Mouse (Mus musculus): ENCODE measurements around the gene Rps6kb1. TPM values are rescaled to one million over a fixed set of nuclear protein-coding genes. Genes with fewer than 3 reads are reported as not detected.

Rps6kb1 gene
- polyA plus RNA-seq, 1 experiment from 2014 or later = 54.8 TPM

GRCm38 (mm10) chr11:86578809-86579730 lies 34.5 kb upstream of the Rps6kb1 start:
- H3K4me2 ChIP-seq = no peak overlapping the region
- H3K9ac ChIP-seq = no peak overlapping the region
- H3K36me3 ChIP-seq = peaks cover 8% of the 10 kb centered on the region; the same call in 1 of the 2 replicates
- ATAC-seq (ENCODE audit: low read depth) = no peak
- H3K27me3 ChIP-seq = no peaks in the 10 kb centered on the region
- no peaks in the 10 kb centered on the region for H3K9me3 ChIP-seq
- 81% methylated on average over 25 of the region's 25 CpGs for WGBS
- no peak overlapping the region for H3K4me3 ChIP-seq
- H3K4me1 ChIP-seq (replicated peaks) = peaks cover 4% of the 10 kb centered on the region; the same call in 1 of the 2 replicates
- no peak overlapping the region for H3K27ac ChIP-seq (replicated peaks)

DNA sequence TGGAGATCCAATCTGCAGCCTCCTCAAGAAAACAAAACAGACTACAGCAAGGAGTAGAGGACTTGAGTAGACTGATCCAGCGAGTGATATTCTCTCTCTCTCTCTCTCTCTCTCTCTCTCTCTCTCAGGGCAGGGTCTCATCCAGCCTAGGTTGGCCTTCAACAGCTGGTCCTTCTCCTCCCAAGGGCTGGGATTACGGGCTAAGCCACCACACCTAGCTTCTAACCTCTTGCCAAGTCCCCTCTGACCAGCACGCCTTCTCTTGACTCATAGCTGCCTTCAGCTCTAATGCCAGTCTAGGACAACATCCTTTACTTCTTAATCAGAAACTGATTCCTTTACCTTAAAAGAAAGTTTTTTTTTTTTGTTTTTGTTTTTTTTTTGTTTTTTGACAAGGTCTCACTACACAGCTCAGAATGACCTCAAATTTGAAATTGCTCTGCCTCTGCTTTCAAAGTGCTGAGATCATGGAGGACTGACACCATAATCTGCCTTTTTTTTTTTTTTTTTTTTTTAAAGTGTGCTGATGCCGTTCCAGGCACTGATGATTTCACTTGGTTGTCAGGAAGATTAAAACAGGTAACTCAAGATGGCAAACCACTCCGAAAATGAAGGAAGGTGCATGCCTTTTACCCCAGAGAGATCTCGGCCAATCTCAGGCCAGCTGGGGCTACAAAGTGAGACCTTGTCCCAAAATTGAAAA lies 33.7 kb upstream of the Rps6kb1 start:
- ATAC-seq (ENCODE audit: low read depth) = no peak
- H3K4me3 ChIP-seq = no peak overlapping the region
- no peaks in the 10 kb centered on the region for H3K9me3 ChIP-seq
- peak overlapping the region; percentile 28; the same call in 1 of the 2 replicates for H3K27ac ChIP-seq (replicated peaks)
- H3K9ac ChIP-seq = no peak overlapping the region
- peaks cover 4% of the 10 kb centered on the region; the same call in 1 of the 2 replicates for H3K4me1 ChIP-seq (replicated peaks)
- H3K36me3 ChIP-seq = peaks cover 8% of the 10 kb centered on the region; the same call in 1 of the 2 replicates
- no peaks in the 10 kb centered on the region for H3K27me3 ChIP-seq
- 89% methylated on average over 6 of the region's 6 CpGs for WGBS
- H3K4me2 ChIP-seq = no peak overlapping the region

- H3K9me3 ChIP-seq = no peaks in the 10 kb centered on the region
- H3K36me3 ChIP-seq = peaks cover 8% of the 10 kb centered on the region; the same call in 1 of the 2 replicates
- H3K9ac ChIP-seq = no peak overlapping the region
- no peak for ATAC-seq (ENCODE audit: low read depth)
- peaks cover 4% of the 10 kb centered on the region; the same call in 1 of the 2 replicates for H3K4me1 ChIP-seq (replicated peaks)
- H3K4me3 ChIP-seq = no peak overlapping the region
- H3K4me2 ChIP-seq = no peak overlapping the region
- no peaks in the 10 kb centered on the region for H3K27me3 ChIP-seq
- H3K27ac ChIP-seq (replicated peaks) = peak overlapping the region; percentile 28; the same call in 1 of the 2 replicates
- WGBS = 83% methylated on average over 4 of the region's 4 CpGs
Observed at GRCm38 (mm10) chr11:86577231-86577630, 32.6 kb upstream of the Rps6kb1 start.

GRCm38 (mm10) chr11:86575632-86576378 lies 31.2 kb upstream of the Rps6kb1 start:
- Histone ChIP-seq H3K27ac (replicated peaks) (no peak overlapping the region), H3K4me1 (replicated peaks) (peaks cover 11% of the 10 kb centered on the region), H3K4me2 (no peak overlapping the region), H3K36me3 (no peaks in the 10 kb centered on the region), H3K9ac (no peak overlapping the region), H3K9me3 (no peaks in the 10 kb centered on the region), H3K4me3 (no peak overlapping the region), H3K27me3 (no peaks in the 10 kb centered on the region)
- no peak for ATAC-seq (ENCODE audit: low read depth)
- 80% methylated on average over 7 of the region's 7 CpGs for WGBS

DNA sequence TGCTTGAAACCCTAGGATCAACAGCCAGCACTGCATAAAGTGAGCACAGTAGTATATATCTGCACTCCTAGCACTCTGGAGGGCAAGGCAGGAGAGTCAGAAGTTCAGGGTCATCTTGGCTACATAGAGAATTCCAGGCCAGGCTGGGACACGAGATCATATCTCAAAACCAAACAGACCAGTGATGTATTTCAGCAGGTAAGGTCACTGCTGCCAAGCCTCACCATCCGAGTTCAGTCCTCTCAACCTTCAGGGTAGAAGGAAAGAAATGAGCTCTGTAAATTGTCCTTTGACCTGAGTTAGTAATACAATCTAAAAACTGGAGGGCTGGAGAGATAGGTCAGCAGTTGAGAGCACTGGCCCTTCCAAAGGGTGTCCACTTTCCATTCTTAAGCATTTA lies 29.8 kb upstream of the Rps6kb1 start:
- Histone ChIP-seq H3K27me3 (no peaks in the 10 kb centered on the region), H3K36me3 (no peaks in the 10 kb centered on the region), H3K9me3 (no peaks in the 10 kb centered on the region), H3K9ac (no peak overlapping the region), H3K4me1 (replicated peaks) (peaks cover 10% of the 10 kb centered on the region), H3K27ac (replicated peaks) (no peak overlapping the region), H3K4me3 (no peak overlapping the region), H3K4me2 (no peak overlapping the region)
- no peak for ATAC-seq (ENCODE audit: low read depth)
- 75% methylated on average over 2 of the region's 2 CpGs for WGBS

DNA sequence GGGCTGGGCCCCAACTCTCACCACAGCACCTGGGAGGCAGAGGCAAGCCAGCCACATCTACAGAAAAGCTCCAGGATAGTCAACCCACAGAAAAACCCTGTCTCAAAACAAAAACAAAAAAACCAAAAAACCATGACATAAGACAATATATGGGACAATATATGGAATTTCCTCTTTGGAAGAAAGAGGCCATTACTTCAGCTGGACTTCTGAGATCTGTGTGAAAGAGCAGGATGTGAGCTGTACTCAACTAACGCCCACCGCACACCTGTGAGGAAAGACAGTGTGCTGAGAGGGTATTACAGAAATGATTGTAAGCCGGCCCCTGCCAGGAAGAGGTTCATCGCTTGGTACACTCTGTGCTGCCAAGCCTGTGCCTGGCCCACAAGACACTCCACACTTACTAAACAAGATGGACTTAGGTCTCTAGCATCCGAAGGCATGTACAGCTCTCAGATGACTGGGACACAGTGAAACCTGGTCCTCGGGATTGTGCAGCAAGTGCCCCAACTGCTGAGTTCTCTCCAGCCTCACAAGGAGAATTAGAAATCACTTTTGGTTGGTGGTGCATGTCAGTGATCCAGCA lies 29.1 kb upstream of the Rps6kb1 start:
- ATAC-seq (ENCODE audit: low read depth) = no peak
- Histone ChIP-seq H3K9ac (no peak overlapping the region), H3K4me2 (no peak overlapping the region), H3K9me3 (no peaks in the 10 kb centered on the region), H3K4me3 (no peak overlapping the region), H3K4me1 (replicated peaks) (peaks cover 7% of the 10 kb centered on the region), H3K27ac (replicated peaks) (no peak overlapping the region), H3K36me3 (no peaks in the 10 kb centered on the region), H3K27me3 (no peaks in the 10 kb centered on the region)
- 94% methylated on average over 6 of the region's 6 CpGs for WGBS

- ATAC-seq (ENCODE audit: low read depth) = no peak
- H3K9me3 ChIP-seq = no peaks in the 10 kb centered on the region
- H3K27me3 ChIP-seq = no peaks in the 10 kb centered on the region
- peaks cover 7% of the 10 kb centered on the region for H3K4me1 ChIP-seq (replicated peaks)
- no peaks in the 10 kb centered on the region for H3K36me3 ChIP-seq
- no peak overlapping the region for H3K9ac ChIP-seq
- H3K4me2 ChIP-seq = no peak overlapping the region
- no peak overlapping the region for H3K27ac ChIP-seq (replicated peaks)
- no peak overlapping the region for H3K4me3 ChIP-seq
- 76% methylated on average over 2 of the region's 2 CpGs for WGBS
Observed at GRCm38 (mm10) chr11:86572623-86573022, 28.0 kb upstream of the Rps6kb1 start.

DNA sequence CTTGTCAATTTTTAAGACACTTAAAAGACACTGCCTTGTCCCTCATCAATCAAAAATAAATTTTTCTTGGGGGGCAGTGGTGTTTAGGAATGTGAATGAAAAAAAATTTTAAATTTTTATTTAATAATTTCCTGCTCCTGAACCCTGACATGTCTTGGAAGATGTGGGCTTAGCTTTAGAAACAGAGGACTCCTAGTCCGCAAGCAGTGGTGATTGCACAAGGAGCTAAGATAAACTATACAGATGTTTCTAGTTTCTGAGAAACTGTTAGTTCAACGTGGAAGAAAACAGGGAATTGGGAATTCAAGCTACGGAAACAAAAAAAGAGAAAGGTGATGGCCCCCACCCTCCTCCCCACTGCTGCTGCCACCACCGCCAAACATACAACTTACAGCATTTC lies 27.3 kb upstream of the Rps6kb1 start:
- Histone ChIP-seq H3K27me3 (no peaks in the 10 kb centered on the region), H3K27ac (replicated peaks) (no peak overlapping the region), H3K9ac (no peak overlapping the region), H3K36me3 (no peaks in the 10 kb centered on the region), H3K4me1 (replicated peaks) (peaks cover 7% of the 10 kb centered on the region), H3K4me2 (no peak overlapping the region), H3K4me3 (no peak overlapping the region), H3K9me3 (no peaks in the 10 kb centered on the region)
- 84% methylated on average over 4 of the region's 4 CpGs for WGBS
- no peak for ATAC-seq (ENCODE audit: low read depth)

- WGBS = 53% methylated on average over 15 of the region's 15 CpGs
- ATAC-seq (ENCODE audit: low read depth) = no peak
- Histone ChIP-seq H3K9me3 (no peaks in the 10 kb centered on the region), H3K27me3 (no peaks in the 10 kb centered on the region), H3K4me3 (no peak overlapping the region), H3K36me3 (no peaks in the 10 kb centered on the region), H3K27ac (replicated peaks) (no peak overlapping the region), H3K4me2 (no peak overlapping the region), H3K9ac (no peak overlapping the region; the same call in 1 of the 2 replicates), H3K4me1 (replicated peaks) (peaks cover 7% of the 10 kb centered on the region)
Observed at GRCm38 (mm10) chr11:86571047-86571855, 26.6 kb upstream of the Rps6kb1 start.

DNA sequence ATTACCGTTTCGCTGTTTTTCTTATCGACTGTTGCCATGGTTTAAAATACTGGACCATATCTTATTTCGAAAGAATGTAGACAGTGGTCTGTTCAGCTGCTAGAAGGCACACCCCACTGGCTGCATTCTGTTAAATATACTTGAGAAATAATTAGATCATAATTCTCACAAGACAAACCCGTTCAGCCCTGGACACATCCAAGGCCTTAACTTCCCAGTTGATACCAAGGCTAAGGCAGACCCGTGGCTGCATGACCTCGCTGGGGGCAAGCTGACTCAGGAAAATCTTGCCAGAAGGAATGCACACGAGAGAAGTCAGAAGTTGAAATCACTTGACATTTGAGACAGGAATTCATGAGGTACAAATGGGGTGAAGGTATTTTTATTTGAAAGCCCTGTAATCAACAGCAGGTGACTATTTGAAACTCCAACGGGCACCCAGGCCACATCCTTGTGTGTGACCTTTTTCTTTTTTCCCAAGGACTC lies 25.7 kb upstream of the Rps6kb1 start:
- H3K4me1 ChIP-seq (replicated peaks) = peaks cover 7% of the 10 kb centered on the region
- 0 out of 2 replicates have a peak, but pooled peaks cover 4% of the 10 kb centered on the region for H3K36me3 ChIP-seq
- H3K9me3 ChIP-seq = no peaks in the 10 kb centered on the region
- no peak overlapping the region for H3K4me3 ChIP-seq
- H3K4me2 ChIP-seq = no peak overlapping the region
- WGBS = 67% methylated on average over 9 of the region's 9 CpGs
- H3K27me3 ChIP-seq = no peaks in the 10 kb centered on the region
- no peak for ATAC-seq (ENCODE audit: low read depth)
- H3K9ac ChIP-seq = no peak overlapping the region
- H3K27ac ChIP-seq (replicated peaks) = no peak overlapping the region

- H3K36me3 ChIP-seq = 0 out of 2 replicates have a peak, but pooled peaks cover 4% of the 10 kb centered on the region
- H3K4me1 ChIP-seq (replicated peaks) = peaks cover 7% of the 10 kb centered on the region
- 76% methylated on average over 3 of the region's 3 CpGs for WGBS
- no peaks in the 10 kb centered on the region for H3K27me3 ChIP-seq
- H3K4me3 ChIP-seq = no peak overlapping the region
- no peak overlapping the region for H3K27ac ChIP-seq (replicated peaks)
- H3K9me3 ChIP-seq = no peaks in the 10 kb centered on the region
- H3K4me2 ChIP-seq = no peak overlapping the region
- no peak for ATAC-seq (ENCODE audit: low read depth)
- no peak overlapping the region for H3K9ac ChIP-seq
Observed at GRCm38 (mm10) chr11:86568425-86568824, 23.8 kb upstream of the Rps6kb1 start.

All from neural tube, embryonic 13.5 days (tissue).